Mouse (Mus musculus) kidney, adult 2 months (tissue): ENCODE results near the gene Plvap.

Source experiments
- CTCF ChIP-seq: fragments of 200-500 bp; conservative IDR thresholded peaks from 2 replicates; pipeline ENCODE4 v1.5.1; 2011; ENCODE audit warnings: low read depth, mild to moderate bottlenecking, control low read depth, low read length, moderate library complexity, mixed read lengths; ENCODE audit not compliant: insufficient read depth, insufficient read length
- POLR2A ChIP-seq: fragments of 200-500 bp; IDR thresholded peaks from one replicate; pipeline ENCODE4 v1.6.1; 2011; ENCODE audit warnings: low read depth, low read length, control low read depth

DNA sequence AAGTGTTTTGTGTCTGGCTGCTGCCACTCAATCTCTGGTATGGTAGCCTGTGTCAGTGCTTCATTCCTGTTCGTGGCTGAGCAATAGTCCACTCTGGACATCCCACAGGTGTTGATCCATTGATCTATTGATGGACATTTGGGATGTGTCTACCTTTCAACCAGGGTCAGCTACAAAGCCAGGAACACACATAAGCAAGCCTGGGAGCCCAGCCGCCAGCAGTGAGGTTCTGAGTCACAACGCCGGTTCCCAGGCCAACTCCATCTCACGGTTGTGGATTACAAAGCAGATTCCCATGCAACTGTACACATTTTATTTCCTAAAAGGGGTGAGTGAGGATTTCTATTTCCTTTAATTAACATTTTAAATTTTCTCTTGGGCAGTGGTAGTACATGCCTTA is 49.2 kb upstream of the Plvap start:
- no peak for TF ChIP-seq CTCF
- no peak for TF ChIP-seq POLR2A
